Mouse (Mus musculus) spleen, adult 18-20 months (tissue): Measurements from ENCODE around the gene Cnn1.
"Not testable (repeated sequence)": the region's sequence is repeated elsewhere in the genome, so short reads cannot be mapped to it uniquely, and the experiment has no call there.

ENCODE experiments used
- DNase-seq, 2 experiments: peaks; one replicate each; pipeline ENCODE4 v3.0.0; 2022; ENCODE audit warnings: mixed read lengths in 2 of 2

Gene Cnn1

GRCm38 (mm10) chr9:22098993-22099696 lies at the start of gene Cnn1:
TSS of gene Cnn1 (plus strand) at chr9:22099216.
- DNase-seq, result no peak

GRCm38 (mm10) chr9:22049315-22049714 lies 49.7 kb upstream of the Cnn1 start:
- DNase-seq, result no peak

- no peak for DNase-seq
Observed at GRCm38 (mm10) chr9:22049721-22050270, 49.2 kb upstream of the Cnn1 start.

GRCm38 (mm10) chr9:22050351-22050889 lies 48.6 kb upstream of the Cnn1 start:
- peak in 1 of 2 experiments; percentile 28 for DNase-seq

- DNase-seq, result no peak
Observed at GRCm38 (mm10) chr9:22051161-22051957, 47.7 kb upstream of the Cnn1 start.

GRCm38 (mm10) chr9:22051958-22052254 lies 47.1 kb upstream of the Cnn1 start, which contains the start of gene Elavl3:
TSS of gene Elavl3 (minus strand) at chr9:22052023.
- DNase-seq, result no peak

- DNase-seq, result no peak
Observed at GRCm38 (mm10) chr9:22053657-22054056, 45.4 kb upstream of the Cnn1 start.

- DNase-seq, result peak; percentile 69 to 75
Observed at GRCm38 (mm10) chr9:22054411-22055076, 44.5 kb upstream of the Cnn1 start.

GRCm38 (mm10) chr9:22055713-22056112 lies 43.3 kb upstream of the Cnn1 start:
- DNase-seq, result no peak

GRCm38 (mm10) chr9:22056303-22056910 lies 42.6 kb upstream of the Cnn1 start:
- no peak for DNase-seq

GRCm38 (mm10) chr9:22057031-22057517 lies 41.9 kb upstream of the Cnn1 start:
- DNase-seq, result no peak

- DNase-seq, result no peak
Observed at GRCm38 (mm10) chr9:22058011-22058424, 41.0 kb upstream of the Cnn1 start.

- no peak for DNase-seq
Observed at GRCm38 (mm10) chr9:22061339-22061738, 37.7 kb upstream of the Cnn1 start.

- DNase-seq, result no peak
Observed at GRCm38 (mm10) chr9:22064341-22064740, 34.7 kb upstream of the Cnn1 start.

- no peak for DNase-seq
Observed at GRCm38 (mm10) chr9:22065642-22066041, 33.4 kb upstream of the Cnn1 start.

GRCm38 (mm10) chr9:22066433-22066832 lies 32.6 kb upstream of the Cnn1 start:
- DNase-seq, result peak; percentile 46 to 69

- DNase-seq, result no peak
Observed at GRCm38 (mm10) chr9:22067195-22067594, 31.8 kb upstream of the Cnn1 start.

GRCm38 (mm10) chr9:22069881-22070553 lies 29.0 kb upstream of the Cnn1 start:
- no peak for DNase-seq

- DNase-seq, result peak; percentile 94
Observed at GRCm38 (mm10) chr9:22070791-22071573, 28.0 kb upstream of the Cnn1 start, which contains the start of the genes Gm49318 and Zfp653. TSS of gene Gm49318 (minus strand) at chr9:22071259. TSS of gene Zfp653 (minus strand) at chr9:22071376.

- no peak for DNase-seq
Observed at GRCm38 (mm10) chr9:22072276-22072675, 26.7 kb upstream of the Cnn1 start.

GRCm38 (mm10) chr9:22075778-22076177 lies 23.2 kb upstream of the Cnn1 start:
- not testable (repeated sequence) for DNase-seq
